In genomic region chr1:193732113-193732512, GRCm38 (mm10) we compare ENCODE assay signal across 26 mouse cellular contexts.
DNase-seq lines count a peak whose midpoint lies in the region; ATAC-seq and TF ChIP-seq lines count a peak whose summit lies in the region.
"Had no signal": no experiment of that assay in that cellular context is flagged by ENCODE, and none has a peak within 500 bp of the region (broad histone marks: within the 10 kb centered on the region; RNA-seq: fewer than 3 reads in every experiment).

No protein-coding gene starts in this region.

- peak overlapping the region; percentile 69; the same call in 1 of the 2 replicates for H3K27ac ChIP-seq in forebrain, embryonic 12.5 days
- no peak overlapping the region for H3K27ac ChIP-seq in forebrain, postnatal 0 days (ENCODE audit: low read depth, low read length)
- peak overlapping the region; percentile 42 for H3K27ac ChIP-seq in midbrain, embryonic 10.5 days (replicated peaks)
- H3K27ac ChIP-seq in midbrain, embryonic 16.5 days (ENCODE audit: low read length) = no peak overlapping the region
- no peak overlapping the region for H3K27ac ChIP-seq in ES-E14 (ENCODE audit: insufficient read depth, low read depth, low read length, poor library complexity, severe bottlenecking)
- no peak overlapping the region for H3K27ac ChIP-seq in forebrain, embryonic 16.5 days (ENCODE audit: low read length)
- H3K27ac ChIP-seq: kidney, postnatal 0 days; limb, embryonic 10.5 days; liver, embryonic 15.5 days; lung, embryonic 15.5 days had no signal

- no peak overlapping the region for H3K9ac ChIP-seq in forebrain, embryonic 12.5 days
- no peak overlapping the region for H3K9ac ChIP-seq in forebrain, postnatal 0 days
- H3K9ac ChIP-seq in midbrain, embryonic 16.5 days (ENCODE audit: low read depth, low read length) = no peak overlapping the region
- H3K9ac ChIP-seq in ES-E14 (ENCODE audit: insufficient read depth, low read depth, low read length, poor library complexity, severe bottlenecking) = no peak overlapping the region
- H3K9ac ChIP-seq in forebrain, embryonic 16.5 days (replicated peaks; ENCODE audit: low read depth, low read length) = no peak overlapping the region
- H3K9ac ChIP-seq: liver, embryonic 15.5 days; lung, embryonic 15.5 days had no signal

- TF ChIP-seq CTCF in forebrain, postnatal 0 days (IDR thresholded peaks at IDR 0.05; ENCODE audit: low read depth) = no peak

- no peaks in the 10 kb centered on the region for H3K36me3 ChIP-seq in forebrain, embryonic 12.5 days (replicated peaks)
- H3K36me3 ChIP-seq in forebrain, postnatal 0 days (ENCODE audit: insufficient read depth) = no peaks in the 10 kb centered on the region
- H3K36me3 ChIP-seq in midbrain, embryonic 10.5 days = no peaks in the 10 kb centered on the region
- no peaks in the 10 kb centered on the region for H3K36me3 ChIP-seq in midbrain, embryonic 16.5 days (ENCODE audit: control insufficient read depth, insufficient read depth, low read length)
- no peaks in the 10 kb centered on the region for H3K36me3 ChIP-seq in ES-E14 (ENCODE audit: control insufficient read depth, insufficient read depth, low read length, poor library complexity, severe bottlenecking)
- H3K36me3 ChIP-seq in forebrain, embryonic 16.5 days (ENCODE audit: control insufficient read depth, insufficient read depth) = no peaks in the 10 kb centered on the region
- H3K36me3 ChIP-seq: limb, embryonic 10.5 days; liver, embryonic 15.5 days; lung, embryonic 15.5 days had no signal

- 0 out of 2 replicates have a peak, but pooled peaks have one; percentile 24 for ATAC-seq in forebrain, embryonic 12.5 days (ENCODE audit: low FRiP score)
- ATAC-seq in forebrain, postnatal 0 days = no peak
- ATAC-seq in midbrain, embryonic 16.5 days = no peak
- peak; percentile 29; the same call in 1 of the 2 replicates for ATAC-seq in forebrain, embryonic 16.5 days
- no peak for ATAC-seq in erythroblast, adult 5-6 weeks (replicated peaks; ENCODE audit: low FRiP score, poor library complexity, severe bottlenecking)
- ATAC-seq: Patski had no signal

- no peaks in the 10 kb centered on the region for H3K9me3 ChIP-seq in forebrain, embryonic 12.5 days
- H3K9me3 ChIP-seq in forebrain, postnatal 0 days (ENCODE audit: low read length) = no peaks in the 10 kb centered on the region
- no peaks in the 10 kb centered on the region for H3K9me3 ChIP-seq in midbrain, embryonic 10.5 days (replicated peaks)
- H3K9me3 ChIP-seq in midbrain, embryonic 16.5 days (replicated peaks; ENCODE audit: control insufficient read depth, low read length, poor library complexity, severe bottlenecking) = no peaks in the 10 kb centered on the region
- no peaks in the 10 kb centered on the region for H3K9me3 ChIP-seq in ES-E14 (ENCODE audit: control insufficient read depth, insufficient read depth, low read depth, low read length)
- H3K9me3 ChIP-seq in forebrain, embryonic 16.5 days (ENCODE audit: control insufficient read depth, low read length) = no peaks in the 10 kb centered on the region
- H3K9me3 ChIP-seq: limb, embryonic 10.5 days; liver, embryonic 15.5 days; lung, embryonic 15.5 days had no signal

- in situ Hi-C loops in ES-E14 (cut with MboI; ENCODE audit: low sequenced_read_pairs in 2 of 2, unreplicated experiment in 2 of 2) = no loop called here

- no peak overlapping the region for H3K4me3 ChIP-seq in forebrain, embryonic 12.5 days (replicated peaks)
- no peak overlapping the region for H3K4me3 ChIP-seq in forebrain, postnatal 0 days (ENCODE audit: low read depth, low read length)
- no peak overlapping the region for H3K4me3 ChIP-seq in midbrain, embryonic 10.5 days
- no peak overlapping the region for H3K4me3 ChIP-seq in midbrain, embryonic 16.5 days (ENCODE audit: low read depth, low read length)
- H3K4me3 ChIP-seq in ES-E14 (ENCODE audit: insufficient read depth in 1 of 2, low read depth in 1 of 2, low read length in 2 of 2, poor library complexity in 1 of 2, severe bottlenecking in 1 of 2) = no peak overlapping the region
- no peak overlapping the region for H3K4me3 ChIP-seq in forebrain, embryonic 16.5 days (replicated peaks; ENCODE audit: low read length)
- H3K4me3 ChIP-seq: limb, embryonic 10.5 days; liver, embryonic 15.5 days; lung, embryonic 15.5 days; myocyte had no signal

- H3K27me3 ChIP-seq in forebrain, embryonic 12.5 days = no peaks in the 10 kb centered on the region
- H3K27me3 ChIP-seq in forebrain, postnatal 0 days (ENCODE audit: insufficient read depth, low read length) = no peaks in the 10 kb centered on the region
- peaks cover 19% of the 10 kb centered on the region for H3K27me3 ChIP-seq in midbrain, embryonic 10.5 days (ENCODE audit: low read depth, poor library complexity, severe bottlenecking)
- peaks cover 3% of the 10 kb centered on the region; the same call in 1 of the 2 replicates for H3K27me3 ChIP-seq in midbrain, embryonic 16.5 days (ENCODE audit: control insufficient read depth, insufficient read depth, low read depth, low read length)
- no peaks in the 10 kb centered on the region for H3K27me3 ChIP-seq in forebrain, embryonic 16.5 days (replicated peaks; ENCODE audit: control insufficient read depth, insufficient read depth, low read length)
- H3K27me3 ChIP-seq: liver, embryonic 15.5 days; lung, embryonic 15.5 days had no signal

- H3K4me1 ChIP-seq in forebrain, embryonic 12.5 days = peaks cover 50% of the 10 kb centered on the region
- H3K4me1 ChIP-seq in forebrain, postnatal 0 days (ENCODE audit: insufficient read depth) = peaks cover 9% of the 10 kb centered on the region; the same call in 1 of the 2 replicates
- peaks cover 57% of the 10 kb centered on the region for H3K4me1 ChIP-seq in midbrain, embryonic 10.5 days
- peaks cover 19% of the 10 kb centered on the region for H3K4me1 ChIP-seq in midbrain, embryonic 16.5 days (ENCODE audit: control insufficient read depth, insufficient read depth, low read length)
- H3K4me1 ChIP-seq in ES-E14 (ENCODE audit: control insufficient read depth in 2 of 2, insufficient read depth in 2 of 2, low read length in 2 of 2, poor library complexity in 1 of 2) = peaks cover 1 to 15% of the 10 kb centered on the region in 2 experiments; a peak in 3 of 4 replicates
- peaks cover 26% of the 10 kb centered on the region for H3K4me1 ChIP-seq in forebrain, embryonic 16.5 days (replicated peaks; ENCODE audit: control insufficient read depth, insufficient read depth, low read length)
- H3K4me1 ChIP-seq: liver, embryonic 15.5 days; lung, embryonic 15.5 days had no signal

- DNase-seq in forebrain, postnatal 0 days = no peak
- DNase-seq in midbrain, embryonic 10.5 days (ENCODE audit: low spot score) = no peak
- DNase-seq in ES-E14 (ENCODE audit: low read depth, low spot score) = peak; percentile 59
- no peak for DNase-seq in adrenal gland, adult 2 months
- DNase-seq: adrenal gland, postnatal 14 days; cerebellum, adult 8-10 months; cerebellum, postnatal 36 days; embryo, embryonic 11 days; gastrocnemius, postnatal 10 days; kidney, adult 2 months; layer of hippocampus, adult 9-11 months; liver; lung, postnatal 36 days; thymus, adult 18-20 months; thymus, postnatal 4 days had no signal

- no peak overlapping the region for H3K4me2 ChIP-seq in forebrain, embryonic 12.5 days
- H3K4me2 ChIP-seq in forebrain, postnatal 0 days (ENCODE audit: low read depth) = no peak overlapping the region
- no peak overlapping the region for H3K4me2 ChIP-seq in midbrain, embryonic 16.5 days (ENCODE audit: low read length)
- no peak overlapping the region for H3K4me2 ChIP-seq in forebrain, embryonic 16.5 days (ENCODE audit: low read length)
- H3K4me2 ChIP-seq: heart, embryonic 11.5 days; liver, embryonic 15.5 days; lung, embryonic 15.5 days had no signal

- 5% methylated on average over 1 of the region's 1 CpGs for WGBS in forebrain, embryonic 12.5 days
- WGBS in forebrain, postnatal 0 days = 5% methylated on average over 1 of the region's 1 CpGs
- WGBS in midbrain, embryonic 10.5 days = 3% methylated on average over 1 of the region's 1 CpGs
- WGBS in midbrain, embryonic 16.5 days = 5% methylated on average over 1 of the region's 1 CpGs
- 8% methylated on average over 1 of the region's 1 CpGs for WGBS in forebrain, embryonic 16.5 days

TF ChIP-seq in ES-E14, 5 proteins besides CTCF, POLR2A, EP300 and RAD21:
- no peak for TF ChIP-seq CHD2 (IDR thresholded peaks at IDR 0.05; ENCODE audit: low read depth, low read length)
- TF ChIP-seq HCFC1 (IDR thresholded peaks at IDR 0.05; ENCODE audit: borderline replicate concordance, insufficient read depth, low read length) = no peak
- no peak for TF ChIP-seq ZC3H11A (IDR thresholded peaks at IDR 0.05; ENCODE audit: borderline replicate concordance, low read depth, low read length)
- TF ChIP-seq MAFK (IDR thresholded peaks at IDR 0.05; ENCODE audit: insufficient read depth, low read depth, low read length) = no peak
- no peak for TF ChIP-seq ZNF384 (IDR thresholded peaks at IDR 0.05; ENCODE audit: low read depth, low read length)

Comparison
In these comparisons a context has a peak if more than half of its experiments do, and no peak if none do; other contexts are left out.
1. ATAC-seq: peak in forebrain, embryonic 12.5 days (single experiment) and forebrain, embryonic 16.5 days (single experiment); none in forebrain, postnatal 0 days (single experiment), midbrain, embryonic 16.5 days (single experiment) and erythroblast, adult 5-6 weeks (single experiment).
2. H3K27ac ChIP-seq: peak in forebrain, embryonic 12.5 days (single experiment) and midbrain, embryonic 10.5 days (single experiment); none in forebrain, postnatal 0 days (single experiment), midbrain, embryonic 16.5 days (single experiment), ES-E14 (single experiment) and forebrain, embryonic 16.5 days (single experiment).